Mouse (Mus musculus): Measurements from ENCODE around the gene Sspo. TPM values are rescaled to one million over a fixed set of nuclear protein-coding genes. Genes with fewer than 3 reads are reported as not detected.

The Sspo gene
- polyA plus RNA-seq, 1 experiment from 2014 or later = 0.05 TPM

DNA sequence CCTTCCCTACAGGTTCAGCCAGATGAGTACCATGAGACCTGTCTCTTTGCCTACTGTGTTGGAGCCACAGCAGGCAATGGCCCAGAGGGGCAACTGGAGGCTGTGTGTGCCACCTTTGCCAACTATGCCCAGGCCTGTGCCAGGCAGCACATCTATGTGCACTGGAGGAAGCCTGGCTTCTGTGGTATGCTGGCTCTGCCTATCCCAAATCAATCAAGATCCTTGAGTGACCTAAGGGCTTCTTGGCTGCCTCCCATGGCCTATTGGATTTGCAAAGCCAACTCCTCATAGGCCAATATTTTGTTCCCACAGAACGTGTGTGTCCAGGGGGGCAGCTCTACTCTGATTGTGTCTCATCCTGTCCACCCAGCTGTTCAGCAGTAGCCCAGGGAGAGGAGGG is 4.1 kb downstream of the Sspo start:
- 73% methylated on average over 1 of the region's 1 CpGs for WGBS
- H3K27ac ChIP-seq (ENCODE audit: low read depth, low read length) = no peak overlapping the region
- ATAC-seq (replicated peaks; ENCODE audit: low FRiP score) (no peak), DNase-seq (ENCODE audit: low spot score) (no peak)
- no peak overlapping the region for H3K9ac ChIP-seq (ENCODE audit: low read depth, low read length)
- H3K4me2 ChIP-seq = no peak overlapping the region
- no peak overlapping the region for H3K4me3 ChIP-seq (ENCODE audit: low read depth, low read length)
- H3K27me3 ChIP-seq (replicated peaks; ENCODE audit: control insufficient read depth, insufficient read depth, low read length) = no peaks in the 10 kb centered on the region
- no peaks in the 10 kb centered on the region for H3K9me3 ChIP-seq (ENCODE audit: control insufficient read depth, low read length)
- H3K4me1 ChIP-seq (replicated peaks; ENCODE audit: control insufficient read depth, insufficient read depth, low read length) = no peaks in the 10 kb centered on the region
- no peaks in the 10 kb centered on the region for H3K36me3 ChIP-seq (ENCODE audit: control insufficient read depth, insufficient read depth, low read length)

DNA sequence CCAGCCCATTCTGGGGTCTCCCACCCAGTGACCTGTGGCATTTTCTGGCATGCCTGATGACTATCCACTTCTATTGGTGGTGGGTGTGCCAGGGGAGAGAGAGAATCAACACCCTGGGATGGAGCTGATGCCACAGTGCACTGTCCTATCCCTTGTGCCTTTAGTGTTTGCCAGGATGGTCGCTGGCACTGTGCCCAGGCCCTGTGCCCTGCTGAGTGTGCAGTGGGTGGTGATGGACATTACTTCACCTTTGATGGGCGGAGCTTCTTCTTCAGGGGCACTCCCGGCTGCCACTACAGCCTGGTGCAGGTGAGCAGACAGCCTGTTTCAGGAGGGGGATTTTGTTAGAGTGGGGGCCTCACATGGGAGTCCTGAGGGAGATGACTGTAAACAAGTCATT is 4.7 kb downstream of the Sspo start:
- no peaks in the 10 kb centered on the region for H3K27me3 ChIP-seq (replicated peaks; ENCODE audit: control insufficient read depth, insufficient read depth, low read length)
- no peak overlapping the region for H3K9ac ChIP-seq (ENCODE audit: low read depth, low read length)
- H3K4me2 ChIP-seq = no peak overlapping the region
- WGBS = 64% methylated on average over 3 of the region's 3 CpGs
- H3K4me3 ChIP-seq (ENCODE audit: low read depth, low read length) = no peak overlapping the region
- no peaks in the 10 kb centered on the region for H3K36me3 ChIP-seq (ENCODE audit: control insufficient read depth, insufficient read depth, low read length)
- H3K9me3 ChIP-seq (ENCODE audit: control insufficient read depth, low read length) = no peaks in the 10 kb centered on the region
- no peak for DNase-seq (ENCODE audit: low spot score)
- no peak for ATAC-seq (replicated peaks; ENCODE audit: low FRiP score)
- no peak overlapping the region for H3K27ac ChIP-seq (ENCODE audit: low read depth, low read length)
- no peaks in the 10 kb centered on the region for H3K4me1 ChIP-seq (replicated peaks; ENCODE audit: control insufficient read depth, insufficient read depth, low read length)

- Histone ChIP-seq H3K4me1 (replicated peaks; ENCODE audit: control insufficient read depth, insufficient read depth, low read length) (no peaks in the 10 kb centered on the region), H3K4me3 (ENCODE audit: low read depth, low read length) (no peak overlapping the region), H3K9ac (ENCODE audit: low read depth, low read length) (no peak overlapping the region), H3K36me3 (ENCODE audit: control insufficient read depth, insufficient read depth, low read length) (no peaks in the 10 kb centered on the region), H3K27me3 (replicated peaks; ENCODE audit: control insufficient read depth, insufficient read depth, low read length) (no peaks in the 10 kb centered on the region), H3K4me2 (no peak overlapping the region), H3K27ac (ENCODE audit: low read depth, low read length) (no peak overlapping the region), H3K9me3 (ENCODE audit: control insufficient read depth, low read length) (no peaks in the 10 kb centered on the region)
- DNase-seq (ENCODE audit: low spot score) = no peak
- 85% methylated on average over 13 of the region's 13 CpGs for WGBS
- no peak for ATAC-seq (replicated peaks; ENCODE audit: low FRiP score)
Measured at GRCm38 (mm10) chr6:48464966-48465679, 17.1 kb downstream of the Sspo start.

DNA sequence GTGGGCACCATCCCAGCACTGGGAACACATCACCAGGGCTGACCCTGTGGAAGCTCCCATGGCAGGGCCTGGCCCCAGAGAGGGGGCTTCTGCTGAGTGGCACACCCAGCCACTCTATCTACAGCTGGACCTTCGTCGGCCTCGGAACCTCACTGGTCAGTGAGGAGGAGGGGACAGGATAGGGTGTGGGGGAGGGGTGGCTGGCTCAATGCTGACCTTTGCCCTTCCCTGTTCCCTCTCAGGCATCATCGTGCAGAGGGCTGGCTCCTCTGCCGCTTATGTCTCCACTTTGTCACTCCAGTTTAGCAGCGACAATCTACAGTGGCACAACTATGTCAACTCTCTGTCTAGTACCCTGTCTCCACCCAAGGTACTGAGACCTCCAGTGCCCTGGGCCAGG is 18.7 kb downstream of the Sspo start:
- DNase-seq (ENCODE audit: low spot score) = no peak
- ATAC-seq (replicated peaks; ENCODE audit: low FRiP score) = no peak; the same call in 1 of the 2 replicates

DNA sequence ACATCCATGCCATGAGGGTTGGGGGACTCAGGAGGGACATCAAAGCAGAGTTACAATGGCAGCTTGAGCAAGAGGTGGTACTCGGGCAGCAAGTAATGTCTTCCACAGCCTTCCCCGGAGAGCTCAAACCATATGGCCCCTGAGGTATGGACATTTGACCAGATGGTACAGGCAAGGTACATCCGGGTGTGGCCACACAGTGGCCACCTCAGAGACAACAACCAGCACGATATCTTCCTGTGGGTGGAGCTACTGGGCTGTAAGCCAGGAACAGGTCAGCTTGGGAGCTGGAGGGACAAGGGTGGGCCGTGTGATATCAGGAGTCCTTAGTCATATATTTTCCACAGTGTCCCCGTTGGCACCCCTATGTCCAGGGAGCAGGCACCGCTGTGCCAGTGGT is 19.5 kb downstream of the Sspo start:
- ATAC-seq (replicated peaks; ENCODE audit: low FRiP score) = no peak
- H3K36me3 ChIP-seq (ENCODE audit: control insufficient read depth, insufficient read depth, low read length) = no peaks in the 10 kb centered on the region
- WGBS = 72% methylated on average over 7 of the region's 7 CpGs
- no peaks in the 10 kb centered on the region for H3K4me1 ChIP-seq (replicated peaks; ENCODE audit: control insufficient read depth, insufficient read depth, low read length)
- DNase-seq (ENCODE audit: low spot score) = no peak
- no peak overlapping the region for H3K27ac ChIP-seq (ENCODE audit: low read depth, low read length)
- H3K4me2 ChIP-seq = no peak overlapping the region
- H3K9me3 ChIP-seq (ENCODE audit: control insufficient read depth, low read length) = no peaks in the 10 kb centered on the region
- no peak overlapping the region for H3K4me3 ChIP-seq (ENCODE audit: low read depth, low read length)
- no peak overlapping the region for H3K9ac ChIP-seq (ENCODE audit: low read depth, low read length)
- H3K27me3 ChIP-seq (replicated peaks; ENCODE audit: control insufficient read depth, insufficient read depth, low read length) = no peaks in the 10 kb centered on the region

More for the DNA sequence above, 18.7 kb downstream of the Sspo start:
- no peak overlapping the region for H3K4me2 ChIP-seq
- H3K4me1 ChIP-seq (replicated peaks; ENCODE audit: control insufficient read depth, insufficient read depth, low read length) = no peaks in the 10 kb centered on the region
- H3K36me3 ChIP-seq (ENCODE audit: control insufficient read depth, insufficient read depth, low read length) = no peaks in the 10 kb centered on the region
- no peak overlapping the region for H3K4me3 ChIP-seq (ENCODE audit: low read depth, low read length)
- no peak overlapping the region for H3K27ac ChIP-seq (ENCODE audit: low read depth, low read length)
- H3K9me3 ChIP-seq (ENCODE audit: control insufficient read depth, low read length) = no peaks in the 10 kb centered on the region
- no peaks in the 10 kb centered on the region for H3K27me3 ChIP-seq (replicated peaks; ENCODE audit: control insufficient read depth, insufficient read depth, low read length)
- 37% methylated on average over 6 of the region's 6 CpGs for WGBS
- no peak overlapping the region for H3K9ac ChIP-seq (ENCODE audit: low read depth, low read length)

DNA sequence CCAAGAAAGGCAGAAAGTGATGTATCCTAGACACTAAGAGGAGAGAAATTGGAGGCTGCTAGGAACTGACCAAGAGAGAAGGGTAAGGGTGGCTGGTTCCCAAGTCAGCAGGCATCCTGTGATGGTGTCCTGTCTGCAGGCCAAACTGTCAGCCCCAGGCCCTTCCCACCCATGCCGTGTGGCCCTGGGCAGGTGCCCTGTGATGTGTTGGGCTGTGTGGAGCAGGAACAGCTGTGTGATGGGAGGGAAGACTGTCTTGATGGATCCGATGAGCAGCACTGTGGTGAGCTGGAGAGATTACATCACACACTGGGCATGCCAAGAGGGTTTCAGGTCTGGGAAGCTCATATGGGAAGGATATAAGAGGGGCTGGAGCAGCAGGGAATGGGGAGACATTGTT is 22.7 kb downstream of the Sspo start:
- no peaks in the 10 kb centered on the region for H3K36me3 ChIP-seq (ENCODE audit: control insufficient read depth, insufficient read depth, low read length)
- no peaks in the 10 kb centered on the region for H3K9me3 ChIP-seq (ENCODE audit: control insufficient read depth, low read length)
- ATAC-seq (replicated peaks; ENCODE audit: low FRiP score) = no peak
- DNase-seq (ENCODE audit: low spot score) = no peak
- H3K4me3 ChIP-seq (ENCODE audit: low read depth, low read length) = no peak overlapping the region
- no peak overlapping the region for H3K4me2 ChIP-seq
- 86% methylated on average over 2 of the region's 2 CpGs for WGBS
- no peaks in the 10 kb centered on the region for H3K4me1 ChIP-seq (replicated peaks; ENCODE audit: control insufficient read depth, insufficient read depth, low read length)
- no peaks in the 10 kb centered on the region for H3K27me3 ChIP-seq (replicated peaks; ENCODE audit: control insufficient read depth, insufficient read depth, low read length)
- no peak overlapping the region for H3K9ac ChIP-seq (ENCODE audit: low read depth, low read length)
- no peak overlapping the region for H3K27ac ChIP-seq (ENCODE audit: low read depth, low read length)

DNA sequence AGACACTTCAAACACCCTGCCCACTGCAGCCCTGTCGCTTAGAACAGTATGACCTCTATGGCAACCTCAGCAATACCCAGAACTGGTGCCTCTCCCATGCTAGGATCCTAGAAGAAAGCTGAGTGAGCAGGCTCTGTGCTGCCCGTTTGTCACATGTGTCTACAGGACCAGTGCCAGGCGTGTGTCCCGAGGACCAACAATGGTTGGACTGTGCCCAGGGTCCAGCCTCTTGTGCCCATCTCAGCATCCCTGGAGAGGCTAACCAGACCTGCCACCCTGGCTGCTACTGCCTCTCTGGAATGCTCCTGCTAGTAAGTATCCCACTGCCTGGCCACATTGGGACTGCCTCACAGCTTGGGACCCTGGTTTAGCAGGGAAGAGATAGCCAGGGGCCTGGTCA is 30.4 kb downstream of the Sspo start:
- DNase-seq (ENCODE audit: low spot score) (no peak), ATAC-seq (replicated peaks; ENCODE audit: low FRiP score) (no peak)
- WGBS = 81% methylated on average over 4 of the region's 4 CpGs
- Histone ChIP-seq H3K4me3 (ENCODE audit: low read depth, low read length) (no peak overlapping the region), H3K36me3 (ENCODE audit: control insufficient read depth, insufficient read depth, low read length) (no peaks in the 10 kb centered on the region), H3K27ac (ENCODE audit: low read depth, low read length) (no peak overlapping the region), H3K4me2 (no peak overlapping the region), H3K9me3 (ENCODE audit: control insufficient read depth, low read length) (no peaks in the 10 kb centered on the region), H3K27me3 (replicated peaks; ENCODE audit: control insufficient read depth, insufficient read depth, low read length) (no peaks in the 10 kb centered on the region), H3K9ac (ENCODE audit: low read depth, low read length) (no peak overlapping the region), H3K4me1 (replicated peaks; ENCODE audit: control insufficient read depth, insufficient read depth, low read length) (no peaks in the 10 kb centered on the region)

GRCm38 (mm10) chr6:48482501-48482900 is 34.5 kb downstream of the Sspo start:
- H3K4me1 ChIP-seq (replicated peaks; ENCODE audit: control insufficient read depth, insufficient read depth, low read length) = no peaks in the 10 kb centered on the region
- H3K4me2 ChIP-seq = no peak overlapping the region
- H3K27ac ChIP-seq (ENCODE audit: low read depth, low read length) = no peak overlapping the region
- no peak for DNase-seq (ENCODE audit: low spot score)
- no peaks in the 10 kb centered on the region for H3K36me3 ChIP-seq (ENCODE audit: control insufficient read depth, insufficient read depth, low read length)
- peaks cover 3% of the 10 kb centered on the region; the same call in 1 of the 2 replicates for H3K27me3 ChIP-seq (replicated peaks; ENCODE audit: control insufficient read depth, insufficient read depth, low read length)
- ATAC-seq (replicated peaks; ENCODE audit: low FRiP score) = no peak
- WGBS = 67% methylated on average over 5 of the region's 5 CpGs
- H3K4me3 ChIP-seq (ENCODE audit: low read depth, low read length) = no peak overlapping the region
- H3K9me3 ChIP-seq (ENCODE audit: control insufficient read depth, low read length) = no peaks in the 10 kb centered on the region
- no peak overlapping the region for H3K9ac ChIP-seq (ENCODE audit: low read depth, low read length)
